Mouse (Mus musculus): ENCODE data around the gene Grhl3. TPM values are rescaled to one million over a fixed set of nuclear protein-coding genes. Genes with fewer than 3 reads are reported as not detected.
A peak's percentile ranks its signal among the peaks of the same experiment; 100 is the strongest.

Grhl3 gene
- polyA plus RNA-seq, 1 experiment from 2014 or later, result 0.87 TPM

- Histone ChIP-seq H3K4me2 (ENCODE audit: low read length) (no peak overlapping the region), H3K4me3 (ENCODE audit: low read depth, low read length) (no peak overlapping the region), H3K27ac (ENCODE audit: low read length) (no peak overlapping the region), H3K27me3 (ENCODE audit: control insufficient read depth, insufficient read depth, low read depth, low read length) (peaks cover 2% of the 10 kb centered on the region; the same call in 1 of the 2 replicates), H3K4me1 (ENCODE audit: control insufficient read depth, insufficient read depth, low read length) (0 out of 2 replicates have a peak, but pooled peaks cover 4% of the 10 kb centered on the region), H3K9ac (ENCODE audit: low read depth, low read length) (no peak overlapping the region), H3K9me3 (replicated peaks; ENCODE audit: control insufficient read depth, low read length, poor library complexity, severe bottlenecking) (no peaks in the 10 kb centered on the region), H3K36me3 (ENCODE audit: control insufficient read depth, insufficient read depth, low read length) (no peaks in the 10 kb centered on the region)
- ATAC-seq, result no peak
- 65% methylated on average over 12 of the region's 12 CpGs for WGBS
Measured at GRCm38 (mm10) chr4:135509515-135509914, 63.9 kb downstream of the Grhl3 start.

DNA sequence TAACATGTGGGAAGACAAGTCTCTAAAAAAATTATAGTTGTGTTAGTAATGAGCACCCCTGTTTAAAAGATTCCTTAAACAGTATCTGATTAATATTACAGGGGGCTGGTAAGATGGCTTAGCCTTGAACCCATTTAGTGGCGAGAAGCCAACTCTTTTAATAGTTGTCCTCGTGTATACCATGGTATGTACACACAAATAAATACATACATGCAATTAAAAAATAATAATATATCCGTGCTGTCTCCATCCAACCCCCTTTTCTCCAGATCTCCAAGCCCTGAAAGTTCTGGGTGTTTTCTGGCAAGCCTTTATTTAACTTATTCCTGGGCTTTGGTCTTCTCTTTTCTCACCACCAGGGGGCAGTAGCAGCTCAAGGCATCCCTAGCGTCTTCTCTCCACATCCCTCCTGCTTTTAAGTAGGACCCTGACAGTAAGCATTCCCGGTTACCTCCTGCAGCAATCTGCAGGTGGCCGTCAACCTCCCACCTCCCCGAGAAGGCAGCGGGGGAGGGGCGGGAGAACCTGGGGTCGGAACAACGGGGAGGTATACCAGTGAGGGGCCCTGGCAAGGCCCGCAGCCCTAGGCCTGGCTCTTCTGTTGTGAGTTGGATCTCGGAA lies 64.9 kb downstream of the Grhl3 start:
- peaks cover 2% of the 10 kb centered on the region; the same call in 1 of the 2 replicates for H3K27me3 ChIP-seq (ENCODE audit: control insufficient read depth, insufficient read depth, low read depth, low read length)
- H3K4me2 ChIP-seq (ENCODE audit: low read length), result peak overlapping the region; percentile 52
- 15% methylated on average over 13 of the region's 13 CpGs for WGBS
- H3K27ac ChIP-seq (ENCODE audit: low read length), result no peak overlapping the region
- peak; percentile 64 for ATAC-seq
- H3K4me1 ChIP-seq (ENCODE audit: control insufficient read depth, insufficient read depth, low read length), result 0 out of 2 replicates have a peak, but pooled peaks cover 4% of the 10 kb centered on the region
- no peaks in the 10 kb centered on the region for H3K9me3 ChIP-seq (replicated peaks; ENCODE audit: control insufficient read depth, low read length, poor library complexity, severe bottlenecking)
- peak overlapping the region; percentile 45; the same call in 1 of the 2 replicates for H3K9ac ChIP-seq (ENCODE audit: low read depth, low read length)
- H3K4me3 ChIP-seq (ENCODE audit: low read depth, low read length), result no peak overlapping the region
- no peaks in the 10 kb centered on the region for H3K36me3 ChIP-seq (ENCODE audit: control insufficient read depth, insufficient read depth, low read length)

GRCm38 (mm10) chr4:135507547-135508350 lies 65.7 kb downstream of the Grhl3 start:
- ATAC-seq, result peak; percentile 76
- H3K27ac ChIP-seq (ENCODE audit: low read length), result peak overlapping the region; percentile 58; the same call in 1 of the 2 replicates
- no peaks in the 10 kb centered on the region for H3K9me3 ChIP-seq (replicated peaks; ENCODE audit: control insufficient read depth, low read length, poor library complexity, severe bottlenecking)
- 14% methylated on average over 22 of the region's 22 CpGs for WGBS
- H3K4me1 ChIP-seq (ENCODE audit: control insufficient read depth, insufficient read depth, low read length), result 0 out of 2 replicates have a peak, but pooled peaks cover 4% of the 10 kb centered on the region
- peak overlapping the region; percentile 34 for H3K4me3 ChIP-seq (ENCODE audit: low read depth, low read length)
- H3K36me3 ChIP-seq (ENCODE audit: control insufficient read depth, insufficient read depth, low read length), result no peaks in the 10 kb centered on the region
- peak overlapping the region; percentile 64 for H3K4me2 ChIP-seq (ENCODE audit: low read length)
- H3K27me3 ChIP-seq (ENCODE audit: control insufficient read depth, insufficient read depth, low read depth, low read length), result peaks cover 2% of the 10 kb centered on the region; the same call in 1 of the 2 replicates
- H3K9ac ChIP-seq (ENCODE audit: low read depth, low read length), result peak overlapping the region; percentile 56

DNA sequence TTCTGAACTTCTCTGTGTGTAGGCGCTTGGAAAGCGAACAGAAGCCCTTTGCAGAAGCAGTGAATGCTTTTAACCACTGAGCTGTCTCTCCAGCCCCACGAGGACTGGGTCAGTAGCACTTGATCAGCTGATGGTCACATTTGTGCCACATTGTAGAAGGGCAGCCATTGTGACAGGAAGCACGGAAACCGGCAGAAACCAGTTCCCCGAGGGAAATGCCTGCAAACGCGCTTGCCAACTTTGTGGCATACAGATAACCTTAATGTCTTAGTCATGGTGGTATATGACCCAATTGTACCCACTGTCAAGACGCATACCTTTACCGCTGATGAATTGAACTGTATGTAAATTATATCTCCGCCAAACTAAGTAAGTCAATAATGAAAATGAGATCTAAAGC lies 67.6 kb downstream of the Grhl3 start:
- 74% methylated on average over 11 of the region's 11 CpGs for WGBS
- no peaks in the 10 kb centered on the region for H3K9me3 ChIP-seq (replicated peaks; ENCODE audit: control insufficient read depth, low read length, poor library complexity, severe bottlenecking)
- 0 out of 2 replicates have a peak, but pooled peaks cover 4% of the 10 kb centered on the region for H3K4me1 ChIP-seq (ENCODE audit: control insufficient read depth, insufficient read depth, low read length)
- H3K4me2 ChIP-seq (ENCODE audit: low read length), result no peak overlapping the region
- no peak overlapping the region for H3K9ac ChIP-seq (ENCODE audit: low read depth, low read length)
- no peaks in the 10 kb centered on the region for H3K36me3 ChIP-seq (ENCODE audit: control insufficient read depth, insufficient read depth, low read length)
- no peak for ATAC-seq
- H3K4me3 ChIP-seq (ENCODE audit: low read depth, low read length), result no peak overlapping the region
- H3K27ac ChIP-seq (ENCODE audit: low read length), result no peak overlapping the region
- no peaks in the 10 kb centered on the region for H3K27me3 ChIP-seq (ENCODE audit: control insufficient read depth, insufficient read depth, low read depth, low read length)

DNA sequence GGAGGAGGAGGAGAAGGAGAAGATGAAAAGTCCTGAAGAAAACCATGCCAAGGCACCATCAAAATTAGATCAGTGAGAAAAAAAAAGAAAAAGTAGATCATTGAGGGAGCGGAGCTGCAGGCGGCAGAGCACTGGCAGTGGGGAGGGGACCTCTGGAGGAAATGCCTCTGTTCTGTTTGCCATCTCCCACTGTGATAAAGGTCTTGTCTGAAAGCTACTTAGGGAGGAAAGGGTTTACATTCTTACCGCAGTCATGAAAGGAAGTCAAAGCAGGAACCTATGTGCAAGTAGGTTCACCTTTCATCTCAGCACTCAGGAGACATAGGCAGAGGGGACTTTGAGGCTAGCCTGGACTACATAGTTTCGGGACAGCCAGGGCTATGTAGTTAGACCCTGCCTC lies 71.8 kb downstream of the Grhl3 start:
- ATAC-seq, result no peak
- no peak overlapping the region for H3K27ac ChIP-seq (ENCODE audit: low read length)
- H3K36me3 ChIP-seq (ENCODE audit: control insufficient read depth, insufficient read depth, low read length), result no peaks in the 10 kb centered on the region
- H3K9ac ChIP-seq (ENCODE audit: low read depth, low read length), result no peak overlapping the region
- H3K4me1 ChIP-seq (ENCODE audit: control insufficient read depth, insufficient read depth, low read length), result no peaks in the 10 kb centered on the region
- H3K9me3 ChIP-seq (replicated peaks; ENCODE audit: control insufficient read depth, low read length, poor library complexity, severe bottlenecking), result no peaks in the 10 kb centered on the region
- H3K4me2 ChIP-seq (ENCODE audit: low read length), result no peak overlapping the region
- WGBS, result 47% methylated on average over 4 of the region's 4 CpGs
- no peak overlapping the region for H3K4me3 ChIP-seq (ENCODE audit: low read depth, low read length)
- no peaks in the 10 kb centered on the region for H3K27me3 ChIP-seq (ENCODE audit: control insufficient read depth, insufficient read depth, low read depth, low read length)

- Histone ChIP-seq H3K27ac (ENCODE audit: low read length) (no peak overlapping the region), H3K9me3 (replicated peaks; ENCODE audit: control insufficient read depth, low read length, poor library complexity, severe bottlenecking) (no peaks in the 10 kb centered on the region), H3K4me2 (ENCODE audit: low read length) (no peak overlapping the region), H3K4me1 (ENCODE audit: control insufficient read depth, insufficient read depth, low read length) (peaks cover 7% of the 10 kb centered on the region; the same call in 1 of the 2 replicates), H3K27me3 (ENCODE audit: control insufficient read depth, insufficient read depth, low read depth, low read length) (no peaks in the 10 kb centered on the region), H3K36me3 (ENCODE audit: control insufficient read depth, insufficient read depth, low read length) (no peaks in the 10 kb centered on the region), H3K9ac (ENCODE audit: low read depth, low read length) (no peak overlapping the region), H3K4me3 (ENCODE audit: low read depth, low read length) (no peak overlapping the region)
- ATAC-seq, result no peak
- 75% methylated on average over 3 of the region's 3 CpGs for WGBS
Measured at GRCm38 (mm10) chr4:135499831-135500230, 73.6 kb downstream of the Grhl3 start.

GRCm38 (mm10) chr4:135498136-135498535 lies 75.3 kb downstream of the Grhl3 start:
- H3K9me3 ChIP-seq (replicated peaks; ENCODE audit: control insufficient read depth, low read length, poor library complexity, severe bottlenecking), result no peaks in the 10 kb centered on the region
- WGBS, result 86% methylated on average over 6 of the region's 6 CpGs

DNA sequence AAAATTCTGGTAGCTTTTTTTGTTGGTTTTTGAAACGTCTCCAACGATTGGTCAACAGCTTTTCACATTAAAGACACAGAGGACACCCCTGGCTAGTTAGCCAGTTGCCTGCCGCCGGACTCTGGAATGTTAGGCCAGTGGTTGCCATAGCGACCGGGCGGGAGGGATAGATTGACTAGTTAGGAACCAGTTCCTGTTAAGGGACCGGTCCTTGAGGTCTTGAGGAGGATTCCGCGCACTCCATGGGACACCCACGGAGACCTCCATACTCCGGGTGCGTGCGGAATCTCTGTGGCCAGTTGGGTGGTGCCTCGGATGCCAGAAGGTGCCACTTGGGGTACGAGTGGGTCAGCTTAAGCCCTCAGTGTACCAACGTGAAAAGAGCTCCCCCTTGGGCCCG lies 77.6 kb downstream of the Grhl3 start:
- Histone ChIP-seq H3K9ac (ENCODE audit: low read depth, low read length) (no peak overlapping the region), H3K27ac (ENCODE audit: low read length) (no peak overlapping the region), H3K27me3 (ENCODE audit: control insufficient read depth, insufficient read depth, low read depth, low read length) (no peaks in the 10 kb centered on the region), H3K9me3 (replicated peaks; ENCODE audit: control insufficient read depth, low read length, poor library complexity, severe bottlenecking) (no peaks in the 10 kb centered on the region), H3K4me3 (ENCODE audit: low read depth, low read length) (peak overlapping the region; percentile 59), H3K4me2 (ENCODE audit: low read length) (peak overlapping the region; percentile 71), H3K36me3 (ENCODE audit: control insufficient read depth, insufficient read depth, low read length) (0 out of 2 replicates have a peak, but pooled peaks cover 1% of the 10 kb centered on the region), H3K4me1 (ENCODE audit: control insufficient read depth, insufficient read depth, low read length) (peaks cover 16% of the 10 kb centered on the region)
- 10% methylated on average over 18 of the region's 18 CpGs for WGBS
- ATAC-seq, result no peak

More at GRCm38 (mm10) chr4:135498136-135498535, 75.3 kb downstream of the Grhl3 start:
- no peak overlapping the region for H3K27ac ChIP-seq (ENCODE audit: low read length)
- H3K9ac ChIP-seq (ENCODE audit: low read depth, low read length), result no peak overlapping the region
- H3K4me2 ChIP-seq (ENCODE audit: low read length), result no peak overlapping the region
- H3K36me3 ChIP-seq (ENCODE audit: control insufficient read depth, insufficient read depth, low read length), result no peaks in the 10 kb centered on the region
- H3K27me3 ChIP-seq (ENCODE audit: control insufficient read depth, insufficient read depth, low read depth, low read length), result no peaks in the 10 kb centered on the region
- no peak overlapping the region for H3K4me3 ChIP-seq (ENCODE audit: low read depth, low read length)
- H3K4me1 ChIP-seq (ENCODE audit: control insufficient read depth, insufficient read depth, low read length), result peaks cover 12% of the 10 kb centered on the region
- ATAC-seq, result no peak

DNA sequence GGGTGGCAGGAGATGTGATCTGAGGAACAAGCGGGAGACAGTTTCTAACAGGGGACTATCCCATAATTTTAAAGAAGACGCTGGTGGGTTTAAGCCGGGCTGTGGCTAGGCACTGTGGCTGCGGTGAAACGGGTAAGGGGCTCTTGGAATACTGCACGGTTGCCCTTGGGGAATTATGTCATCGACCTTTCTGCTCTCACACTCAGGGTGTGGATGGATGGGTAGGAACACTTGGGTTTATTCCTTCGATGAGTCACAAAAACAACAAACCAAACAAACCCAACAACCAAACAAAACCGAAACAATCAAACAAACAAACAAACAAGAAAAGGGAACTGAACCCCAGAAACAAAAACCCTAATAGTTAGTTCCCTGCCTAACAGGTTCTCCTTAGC lies 78.0 kb downstream of the Grhl3 start:
- 0 out of 2 replicates have a peak, but pooled peaks cover 5% of the 10 kb centered on the region for H3K36me3 ChIP-seq (ENCODE audit: control insufficient read depth, insufficient read depth, low read length)
- WGBS, result 10% methylated on average over 9 of the region's 9 CpGs
- ATAC-seq, result no peak
- H3K4me3 ChIP-seq (ENCODE audit: low read depth, low read length), result peak overlapping the region; percentile 59
- H3K9ac ChIP-seq (ENCODE audit: low read depth, low read length), result peak overlapping the region; percentile 64
- peak overlapping the region; percentile 71 for H3K4me2 ChIP-seq (ENCODE audit: low read length)
- no peaks in the 10 kb centered on the region for H3K27me3 ChIP-seq (ENCODE audit: control insufficient read depth, insufficient read depth, low read depth, low read length)
- H3K27ac ChIP-seq (ENCODE audit: low read length), result peak overlapping the region; percentile 79
- H3K4me1 ChIP-seq (ENCODE audit: control insufficient read depth, insufficient read depth, low read length), result peaks cover 16% of the 10 kb centered on the region
- no peaks in the 10 kb centered on the region for H3K9me3 ChIP-seq (replicated peaks; ENCODE audit: control insufficient read depth, low read length, poor library complexity, severe bottlenecking)
